Mouse (Mus musculus): ENCODE data around the gene Shank1.

Gene Shank1

DNA sequence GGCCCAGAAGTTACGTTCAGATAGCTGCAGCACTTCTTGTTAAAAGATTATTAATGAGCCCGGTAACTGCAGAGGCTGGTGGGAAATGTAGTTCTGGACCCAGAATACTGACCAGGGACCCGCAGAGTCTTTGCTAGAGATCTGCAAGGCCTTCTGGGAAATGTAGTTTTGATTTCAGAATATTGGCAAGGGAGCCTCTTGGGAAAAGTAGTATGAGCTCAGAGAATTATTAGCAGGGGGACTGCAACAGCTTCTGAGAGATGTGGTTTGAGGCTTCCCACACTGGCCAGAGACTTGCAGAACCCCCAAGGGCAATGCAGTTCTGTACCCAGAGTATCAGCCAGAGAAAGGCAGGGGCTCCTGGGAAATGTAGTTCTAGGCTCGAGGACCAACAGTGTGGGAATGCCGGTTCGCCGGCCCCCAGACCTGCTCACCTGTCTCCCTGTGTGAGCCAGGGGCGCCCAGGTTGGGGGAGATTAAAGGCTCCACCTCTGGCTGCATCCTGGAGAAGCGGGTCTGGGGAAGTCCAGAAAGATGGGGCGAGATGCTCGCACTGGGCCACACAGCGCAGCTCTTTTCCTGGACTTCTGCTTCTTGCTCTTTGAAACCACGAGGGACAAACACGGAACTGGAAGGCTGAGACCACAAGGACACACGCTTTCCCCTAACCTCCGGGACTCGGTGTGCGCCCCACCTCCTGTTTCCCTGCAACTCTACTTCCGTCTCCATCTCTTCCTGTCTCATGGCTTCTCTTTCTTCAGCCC, 64.0 kb downstream of the Shank1 start:
- no peak for DNase-seq (ENCODE audit: low spot score)

DNA sequence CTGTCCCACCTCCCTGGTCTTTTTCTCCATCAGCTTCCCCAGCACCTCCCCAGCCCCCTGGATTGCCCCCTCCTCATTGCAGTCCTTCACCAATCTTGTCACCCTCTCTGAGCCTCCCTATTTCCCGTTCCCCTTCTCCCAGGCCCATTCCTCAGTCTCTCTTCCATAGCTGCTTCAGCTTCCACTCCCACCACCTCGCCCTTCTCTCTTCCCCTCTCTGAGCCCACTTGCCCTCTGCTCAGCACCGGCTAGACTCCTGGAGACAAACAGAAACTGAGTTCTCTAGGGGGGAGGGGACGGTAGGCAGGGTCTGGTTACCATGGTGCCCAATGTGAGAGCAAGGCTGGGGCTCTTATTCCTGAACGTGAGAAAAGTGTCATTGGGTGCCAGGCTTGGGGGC, 64.7 kb downstream of the Shank1 start:
- no peak for DNase-seq (ENCODE audit: low spot score)

DNA sequence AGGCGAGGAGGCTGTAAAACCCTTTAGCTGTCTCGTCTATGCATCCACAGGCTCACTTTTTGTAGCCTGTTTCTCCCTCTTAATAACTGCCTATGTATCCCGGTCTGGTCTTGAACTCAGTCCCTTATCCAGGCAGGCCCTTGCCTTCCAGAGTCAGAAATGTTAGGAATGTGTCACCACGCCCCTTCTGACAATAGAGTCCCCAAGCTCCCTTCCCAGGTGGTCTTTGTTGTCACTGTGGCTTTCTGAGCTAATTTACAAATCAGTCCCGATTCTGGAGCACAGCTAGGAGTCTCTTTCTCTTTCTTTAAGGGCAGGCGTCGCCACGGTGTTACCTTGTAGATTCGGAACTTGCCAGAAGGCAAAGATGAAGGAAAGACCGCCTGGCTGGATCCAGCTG, 65.2 kb downstream of the Shank1 start:
- no peak for DNase-seq (ENCODE audit: low spot score)

DNA sequence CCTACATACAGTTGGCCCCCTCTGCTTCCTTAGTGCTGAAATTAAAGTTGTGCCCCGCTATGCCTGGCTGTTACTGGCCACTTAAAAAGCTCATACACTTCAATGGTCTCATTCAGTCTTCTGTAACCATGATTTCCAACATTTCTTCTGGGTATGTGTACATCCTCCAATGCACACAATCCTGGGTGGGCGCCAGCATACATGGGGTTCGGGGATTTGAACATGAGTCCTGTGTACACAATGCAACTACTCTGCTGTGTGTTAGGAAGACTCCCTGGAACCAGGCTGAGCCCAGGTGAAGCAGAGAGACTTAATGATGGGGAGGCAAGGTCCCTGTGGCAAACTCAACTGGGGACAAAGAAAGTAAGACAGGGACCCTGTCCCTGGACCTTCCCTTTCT, 65.7 kb downstream of the Shank1 start:
- DNase-seq (ENCODE audit: low spot score), result no peak

DNA sequence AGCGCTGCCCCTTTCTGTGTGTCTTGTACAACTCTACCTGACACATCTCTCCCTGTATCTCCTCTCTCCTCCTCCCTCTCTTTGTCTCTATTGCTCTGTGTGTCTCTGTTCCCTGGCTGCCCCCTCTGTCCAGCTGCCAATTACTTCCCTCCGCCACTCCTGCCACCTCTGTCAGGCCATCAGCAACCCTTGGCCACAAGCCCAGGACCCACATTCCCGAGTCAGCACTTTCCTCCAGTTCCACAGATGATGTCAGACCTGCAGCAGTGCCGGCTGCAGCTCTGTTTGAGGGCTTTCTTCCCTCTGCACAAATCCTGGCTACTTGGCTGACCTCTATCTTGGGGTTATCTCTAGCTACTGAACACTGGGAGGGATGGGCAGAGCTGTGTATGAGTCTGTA, 68.2 kb downstream of the Shank1 start:
- DNase-seq (ENCODE audit: low spot score), result no peak

DNA sequence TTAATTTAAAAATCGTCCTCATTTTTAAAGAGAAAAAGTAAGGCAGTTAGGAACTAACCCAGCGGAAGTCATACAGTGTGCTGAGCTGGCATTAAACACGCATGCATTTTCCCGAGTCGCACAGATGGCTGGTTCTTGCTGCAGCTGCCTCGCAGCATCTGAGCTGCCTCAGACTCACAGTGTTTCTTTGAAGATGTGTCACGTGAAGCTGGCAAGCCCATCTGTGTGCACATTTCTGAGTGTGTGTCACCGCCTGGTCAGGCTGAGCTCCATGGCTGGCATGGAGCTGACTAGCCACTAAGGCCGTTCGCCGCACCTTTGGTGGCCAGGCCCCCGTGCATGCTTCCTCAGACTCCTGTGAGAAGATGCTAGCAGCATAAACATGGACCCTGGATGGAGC, 72.5 kb downstream of the Shank1 start:
- DNase-seq (ENCODE audit: low spot score), result no peak

DNA sequence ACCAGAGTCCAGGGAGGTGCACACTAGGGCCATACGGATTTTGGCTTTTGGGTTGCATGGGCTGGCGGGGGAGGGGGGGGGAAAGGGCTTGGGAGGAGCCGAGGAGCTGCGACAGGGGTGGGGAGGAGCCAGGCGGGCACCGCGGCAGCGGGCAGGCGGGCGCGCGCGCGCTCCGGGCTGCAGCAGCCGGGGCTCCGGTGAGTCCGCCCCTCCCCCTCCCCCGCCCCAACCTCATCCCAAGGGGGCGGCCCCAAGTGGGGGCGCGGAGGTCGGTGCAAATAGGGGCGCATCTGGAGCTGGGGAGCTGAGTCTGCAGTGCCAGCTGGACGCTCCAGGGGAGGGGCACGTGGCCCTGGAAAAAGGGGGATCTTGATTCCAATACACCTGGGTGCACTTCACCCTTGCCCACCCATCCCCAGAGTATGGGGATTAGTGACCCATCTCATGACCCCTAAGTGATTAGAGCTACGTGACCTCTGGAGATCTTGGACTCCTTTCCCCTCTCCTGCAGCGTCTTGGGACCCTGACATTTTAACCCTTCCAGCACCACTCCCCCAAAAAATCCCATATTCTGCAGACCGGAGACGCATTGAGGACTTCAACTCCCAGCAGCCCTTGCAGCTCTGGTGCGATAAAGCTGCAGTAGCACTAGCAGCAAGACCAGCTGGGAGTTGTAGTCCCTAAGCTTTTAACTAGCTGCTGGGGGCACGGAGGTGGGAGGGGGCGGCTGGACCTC, 74.1 kb downstream of the Shank1 start, which contains the start of gene Syt3:
Syt3 (plus strand) TSS at position 123 of the 736 bp plus-strand sequence.
- no peak for DNase-seq (ENCODE audit: low spot score)

DNA sequence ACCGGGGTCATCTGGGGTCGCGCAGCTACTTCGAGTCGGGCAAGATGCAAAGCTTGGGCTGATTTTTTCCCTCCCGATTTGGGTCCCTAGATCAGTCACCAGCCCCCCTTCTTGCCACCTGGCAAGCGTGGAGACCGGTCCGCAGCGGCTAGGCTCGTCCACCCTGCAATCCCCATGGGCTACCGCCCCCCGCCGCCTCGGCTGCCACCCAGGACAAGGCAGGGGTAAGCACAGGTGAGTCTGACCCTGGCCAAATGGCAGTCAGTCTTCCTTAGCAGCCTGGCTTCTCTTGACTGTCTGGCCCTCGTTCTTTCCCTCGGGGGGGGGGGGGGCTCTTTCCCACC, 74.6 kb downstream of the Shank1 start:
- DNase-seq (ENCODE audit: low spot score), result no peak

DNA sequence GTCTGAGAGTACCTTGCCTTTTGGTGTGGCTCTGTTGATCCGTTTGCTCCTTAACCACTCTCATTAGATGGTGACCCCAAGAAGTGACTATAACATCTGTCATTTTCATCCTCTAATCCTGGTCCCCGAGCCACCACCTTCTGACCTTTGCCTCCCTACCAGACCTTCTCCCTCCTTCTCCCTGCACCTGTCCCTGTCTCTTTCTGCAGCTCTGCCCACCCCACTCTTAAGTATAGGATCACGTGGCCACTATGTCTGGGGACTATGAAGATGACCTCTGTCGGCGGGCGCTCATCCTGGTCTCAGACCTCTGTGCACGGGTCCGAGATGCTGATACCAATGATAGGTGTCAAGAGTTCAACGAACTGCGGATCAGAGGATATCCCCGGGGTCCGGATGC, 75.7 kb downstream of the Shank1 start, which contains the start of gene 1700008O03Rik:
1700008O03Rik (minus strand) TSS at position 101 of the 400 bp plus-strand sequence.
- DNase-seq (ENCODE audit: low spot score), result no peak

DNA sequence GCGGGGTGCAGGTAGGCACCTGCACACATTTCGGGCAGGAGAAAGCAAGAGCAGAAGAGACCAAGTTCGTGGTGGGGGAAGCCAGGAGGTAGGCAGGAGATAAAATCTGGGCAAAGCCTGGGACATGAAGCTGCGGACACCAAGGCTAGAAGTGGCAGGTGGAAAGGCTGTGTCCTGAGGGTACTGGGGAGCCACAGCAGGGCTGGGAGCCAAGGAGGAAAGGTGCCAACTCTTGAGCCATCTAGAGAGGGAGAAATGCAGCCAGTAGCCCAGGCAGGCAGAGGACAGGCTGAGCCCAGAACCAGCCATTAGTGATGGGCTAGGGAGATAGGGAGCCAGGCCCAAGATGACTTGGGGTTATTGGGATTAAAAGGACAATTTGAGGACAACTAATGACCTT, 81.8 kb downstream of the Shank1 start:
- DNase-seq (ENCODE audit: low spot score), result no peak

DNA sequence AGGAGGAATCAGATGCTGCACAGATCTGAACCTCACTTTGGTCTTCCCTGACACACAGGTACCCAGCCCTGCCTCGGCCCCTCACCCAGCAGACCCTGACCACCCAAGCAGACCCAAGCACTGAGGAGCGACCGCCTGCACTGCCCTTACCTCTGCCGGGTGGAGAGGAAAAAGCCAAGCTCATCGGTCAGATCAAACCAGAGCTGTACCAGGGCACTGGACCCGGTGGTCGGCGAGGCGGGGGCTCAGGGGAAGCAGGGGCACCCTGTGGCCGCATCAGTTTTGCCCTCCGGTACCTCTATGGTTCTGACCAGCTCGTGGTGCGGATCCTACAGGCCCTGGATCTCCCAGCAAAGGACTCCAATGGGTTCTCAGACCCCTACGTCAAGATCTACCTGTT, 82.3 kb downstream of the Shank1 start:
- no peak for DNase-seq (ENCODE audit: low spot score)

DNA sequence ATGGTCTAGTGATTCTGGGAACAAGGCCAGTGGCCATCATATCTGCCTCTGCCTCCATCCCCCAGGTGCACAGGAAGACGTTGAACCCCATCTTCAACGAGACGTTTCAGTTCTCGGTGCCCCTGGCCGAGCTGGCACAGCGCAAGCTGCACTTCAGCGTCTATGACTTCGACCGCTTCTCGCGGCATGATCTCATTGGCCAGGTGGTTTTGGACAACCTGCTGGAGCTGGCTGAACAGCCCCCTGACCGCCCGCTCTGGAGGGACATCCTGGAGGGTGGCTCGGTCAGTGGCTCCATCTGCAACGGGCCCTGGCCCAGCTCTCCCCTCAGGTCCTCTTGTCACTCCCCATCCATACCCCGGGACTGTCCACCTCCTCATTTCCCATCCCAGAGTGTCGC, 83.2 kb downstream of the Shank1 start:
- no peak for DNase-seq (ENCODE audit: low spot score)

DNA sequence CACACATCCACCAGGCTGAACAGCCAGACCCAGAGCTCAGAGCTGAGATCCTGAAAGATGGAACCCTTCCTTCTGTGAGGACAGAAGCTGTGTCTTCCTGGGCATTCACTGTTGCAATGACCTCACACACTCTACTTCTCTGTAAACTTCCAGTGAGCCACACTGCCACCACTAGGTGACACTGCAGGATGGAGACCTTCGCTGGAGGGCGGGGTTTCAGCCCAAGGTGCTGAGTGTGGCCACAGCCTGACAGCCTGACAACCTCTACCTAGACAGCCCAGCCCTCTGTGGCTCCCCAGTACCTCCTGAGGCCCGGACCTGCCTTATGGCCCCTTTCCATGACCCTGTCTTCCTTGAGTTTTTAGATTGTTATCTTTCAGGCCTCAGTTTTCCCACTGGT, 88.5 kb downstream of the Shank1 start:
- DNase-seq (ENCODE audit: low spot score), result no peak

DNA sequence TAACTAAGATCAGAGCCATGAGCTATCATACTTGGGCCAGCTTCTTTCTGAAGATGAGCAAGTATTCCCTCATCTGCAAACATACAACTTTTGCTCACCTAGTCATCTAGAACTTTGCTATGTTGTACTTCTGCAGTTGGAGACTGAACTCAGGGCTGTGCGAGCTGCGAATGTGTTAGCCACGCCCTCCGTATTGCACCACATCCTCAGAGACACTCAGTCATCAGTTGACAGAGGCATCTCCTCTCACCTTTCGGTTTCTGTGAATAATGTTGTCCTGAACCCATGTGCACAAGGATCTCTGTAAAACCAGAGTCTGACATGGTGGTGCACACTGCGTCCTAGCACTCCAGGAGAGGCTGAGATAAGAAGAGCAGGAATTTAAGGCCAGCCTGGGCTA, 91.6 kb downstream of the Shank1 start:
- no peak for DNase-seq (ENCODE audit: low spot score)

DNA sequence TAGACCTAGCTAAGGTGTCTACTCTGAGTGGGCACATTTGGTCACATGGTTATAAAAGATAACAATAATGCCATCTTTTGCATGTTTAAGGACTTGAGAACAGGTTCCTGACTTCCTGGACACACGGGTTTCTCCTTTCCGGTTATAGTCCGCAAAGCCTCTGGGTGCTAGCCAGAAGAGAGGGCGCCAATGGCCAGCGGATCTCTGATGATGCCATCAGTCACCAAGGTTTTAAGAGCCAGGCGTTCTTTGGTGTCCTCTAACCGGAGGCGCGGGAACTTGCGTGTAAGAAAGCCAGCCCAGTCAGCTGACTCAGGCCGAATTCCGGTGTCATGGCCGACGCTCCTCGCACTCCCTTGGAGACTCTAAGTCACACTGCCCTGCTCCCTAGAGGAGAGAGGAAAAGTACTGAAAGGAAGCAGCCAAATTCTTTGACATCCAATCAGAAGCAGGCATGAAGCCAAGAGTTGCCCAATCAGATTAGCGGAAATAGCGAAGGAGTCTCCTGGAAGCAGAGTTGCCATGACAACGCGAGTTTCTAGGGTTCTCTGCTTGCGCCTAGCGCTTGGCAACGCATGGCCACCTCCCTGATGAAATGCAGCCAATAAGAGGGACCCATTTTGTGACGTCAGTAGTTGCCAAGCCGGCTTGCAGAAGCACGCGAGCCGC, 95.4 kb downstream of the Shank1 start:
- DNase-seq (ENCODE audit: low spot score), result peak; percentile 40

DNA sequence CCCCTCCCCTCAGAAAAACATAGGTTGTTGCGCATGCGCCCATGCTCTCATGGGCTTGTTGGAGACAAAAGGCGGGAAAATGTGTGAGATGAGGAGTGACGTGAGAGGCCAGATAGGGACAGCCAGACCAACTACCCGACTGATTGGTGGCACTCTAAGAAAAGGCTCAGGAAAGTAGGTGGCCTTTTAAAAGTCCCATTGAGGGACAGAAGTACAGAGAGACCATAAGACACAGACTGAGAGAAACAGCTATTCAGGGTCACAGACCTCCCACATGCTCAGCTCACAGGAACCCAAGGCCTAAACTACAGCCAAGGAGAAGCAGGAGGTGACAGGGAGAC, 95.9 kb downstream of the Shank1 start:
- no peak for DNase-seq (ENCODE audit: low spot score)
